Mouse (Mus musculus): ENCODE data around the gene Erich4. TPM values are rescaled to one million over a fixed set of nuclear protein-coding genes. Genes with fewer than 3 reads are reported as not detected.

The Erich4 gene
- polyA plus RNA-seq, 1 experiment from 2014 or later, result 0.60 TPM

GRCm38 (mm10) chr7:25607196-25607595 lies 8.5 kb downstream of the Erich4 start:
- H3K4me3 ChIP-seq (replicated peaks), result no peak overlapping the region
- no peak overlapping the region for H3K4me2 ChIP-seq
- no peaks in the 10 kb centered on the region for H3K36me3 ChIP-seq (replicated peaks)
- H3K27me3 ChIP-seq, result no peaks in the 10 kb centered on the region
- 49% methylated on average over 2 of the region's 2 CpGs for WGBS (ENCODE audit: insufficient replicate concordance)
- no peak overlapping the region for H3K9ac ChIP-seq
- H3K4me1 ChIP-seq (replicated peaks), result no peaks in the 10 kb centered on the region
- H3K27ac ChIP-seq (replicated peaks), result no peak overlapping the region
- no peak for ATAC-seq (ENCODE audit: insufficient read depth)
- H3K9me3 ChIP-seq (replicated peaks), result no peaks in the 10 kb centered on the region

GRCm38 (mm10) chr7:25606625-25607063 lies 9.0 kb downstream of the Erich4 start:
- no peak overlapping the region for H3K4me2 ChIP-seq
- no peak for ATAC-seq (ENCODE audit: insufficient read depth)
- no peaks in the 10 kb centered on the region for H3K27me3 ChIP-seq
- H3K4me3 ChIP-seq (replicated peaks), result no peak overlapping the region
- 24% methylated on average over 4 of the region's 4 CpGs for WGBS (ENCODE audit: insufficient replicate concordance)
- no peaks in the 10 kb centered on the region for H3K9me3 ChIP-seq (replicated peaks)
- H3K4me1 ChIP-seq (replicated peaks), result no peaks in the 10 kb centered on the region
- H3K9ac ChIP-seq, result no peak overlapping the region
- H3K36me3 ChIP-seq (replicated peaks), result no peaks in the 10 kb centered on the region
- H3K27ac ChIP-seq (replicated peaks), result no peak overlapping the region

GRCm38 (mm10) chr7:25601346-25601745 lies 14.3 kb downstream of the Erich4 start:
- Histone ChIP-seq H3K36me3 (replicated peaks) (no peaks in the 10 kb centered on the region), H3K4me2 (no peak overlapping the region), H3K27ac (replicated peaks) (no peak overlapping the region), H3K4me1 (replicated peaks) (no peaks in the 10 kb centered on the region), H3K4me3 (replicated peaks) (no peak overlapping the region), H3K27me3 (no peaks in the 10 kb centered on the region), H3K9me3 (replicated peaks) (no peaks in the 10 kb centered on the region), H3K9ac (no peak overlapping the region)
- ATAC-seq (ENCODE audit: insufficient read depth), result no peak
- 77% methylated on average over 16 of the region's 16 CpGs for WGBS (ENCODE audit: insufficient replicate concordance)

- 72% methylated on average over 11 of the region's 11 CpGs for WGBS (ENCODE audit: insufficient replicate concordance)
- no peak overlapping the region for H3K4me2 ChIP-seq
- H3K9me3 ChIP-seq (replicated peaks), result no peaks in the 10 kb centered on the region
- ATAC-seq (ENCODE audit: insufficient read depth), result no peak
- no peak overlapping the region for H3K9ac ChIP-seq
- H3K27ac ChIP-seq (replicated peaks), result no peak overlapping the region
- H3K4me3 ChIP-seq (replicated peaks), result no peak overlapping the region
- H3K36me3 ChIP-seq (replicated peaks), result no peaks in the 10 kb centered on the region
- H3K4me1 ChIP-seq (replicated peaks), result no peaks in the 10 kb centered on the region
- H3K27me3 ChIP-seq, result no peaks in the 10 kb centered on the region
Observed at GRCm38 (mm10) chr7:25600666-25601065, 15.0 kb downstream of the Erich4 start.

- 11% methylated on average over 10 of the region's 10 CpGs for WGBS (ENCODE audit: insufficient replicate concordance)
- Histone ChIP-seq H3K9me3 (replicated peaks) (no peaks in the 10 kb centered on the region), H3K4me2 (no peak overlapping the region), H3K27ac (replicated peaks) (no peak overlapping the region), H3K4me1 (replicated peaks) (no peaks in the 10 kb centered on the region), H3K27me3 (no peaks in the 10 kb centered on the region), H3K4me3 (replicated peaks) (no peak overlapping the region), H3K9ac (no peak overlapping the region), H3K36me3 (replicated peaks) (no peaks in the 10 kb centered on the region)
- no peak for ATAC-seq (ENCODE audit: insufficient read depth)
Observed at GRCm38 (mm10) chr7:25599663-25600062, 16.0 kb downstream of the Erich4 start.

- no peak overlapping the region for H3K4me3 ChIP-seq (replicated peaks)
- no peaks in the 10 kb centered on the region for H3K27me3 ChIP-seq
- H3K27ac ChIP-seq (replicated peaks), result no peak overlapping the region
- no peaks in the 10 kb centered on the region for H3K4me1 ChIP-seq (replicated peaks)
- WGBS (ENCODE audit: insufficient replicate concordance), result 35% methylated on average over 3 of the region's 3 CpGs
- no peaks in the 10 kb centered on the region for H3K36me3 ChIP-seq (replicated peaks)
- H3K9me3 ChIP-seq (replicated peaks), result no peaks in the 10 kb centered on the region
- no peak overlapping the region for H3K4me2 ChIP-seq
- H3K9ac ChIP-seq, result no peak overlapping the region
- no peak for ATAC-seq (ENCODE audit: insufficient read depth)
Observed at GRCm38 (mm10) chr7:25593859-25594258, 21.8 kb downstream of the Erich4 start.

- no peaks in the 10 kb centered on the region for H3K9me3 ChIP-seq (replicated peaks)
- no peaks in the 10 kb centered on the region for H3K27me3 ChIP-seq
- no peak overlapping the region for H3K4me2 ChIP-seq
- H3K36me3 ChIP-seq (replicated peaks), result no peaks in the 10 kb centered on the region
- no peak overlapping the region for H3K4me3 ChIP-seq (replicated peaks)
- no peak overlapping the region for H3K9ac ChIP-seq
- ATAC-seq (ENCODE audit: insufficient read depth), result no peak
- 54% methylated on average over 2 of the region's 2 CpGs for WGBS (ENCODE audit: insufficient replicate concordance)
- no peak overlapping the region for H3K27ac ChIP-seq (replicated peaks)
- no peaks in the 10 kb centered on the region for H3K4me1 ChIP-seq (replicated peaks)
Observed at GRCm38 (mm10) chr7:25591226-25591625, 24.5 kb downstream of the Erich4 start.

GRCm38 (mm10) chr7:25585351-25586204 lies 30.1 kb downstream of the Erich4 start:
- H3K4me2 ChIP-seq, result no peak overlapping the region
- no peak overlapping the region for H3K27ac ChIP-seq (replicated peaks)
- no peak overlapping the region for H3K9ac ChIP-seq
- no peak overlapping the region for H3K4me3 ChIP-seq (replicated peaks)
- H3K27me3 ChIP-seq, result no peaks in the 10 kb centered on the region
- ATAC-seq (ENCODE audit: insufficient read depth), result no peak
- no peaks in the 10 kb centered on the region for H3K36me3 ChIP-seq (replicated peaks)
- H3K9me3 ChIP-seq (replicated peaks), result no peaks in the 10 kb centered on the region
- 62% methylated on average over 9 of the region's 9 CpGs for WGBS (ENCODE audit: insufficient replicate concordance)
- no peaks in the 10 kb centered on the region for H3K4me1 ChIP-seq (replicated peaks)

- WGBS (ENCODE audit: insufficient replicate concordance), result 62% methylated on average over 5 of the region's 5 CpGs
- ATAC-seq (ENCODE audit: insufficient read depth), result no peak
- H3K4me2 ChIP-seq, result no peak overlapping the region
- no peak overlapping the region for H3K27ac ChIP-seq (replicated peaks)
- no peak overlapping the region for H3K4me3 ChIP-seq (replicated peaks)
- H3K27me3 ChIP-seq, result no peaks in the 10 kb centered on the region
- H3K9ac ChIP-seq, result no peak overlapping the region
- H3K9me3 ChIP-seq (replicated peaks), result no peaks in the 10 kb centered on the region
- no peaks in the 10 kb centered on the region for H3K36me3 ChIP-seq (replicated peaks)
- no peaks in the 10 kb centered on the region for H3K4me1 ChIP-seq (replicated peaks)
Observed at GRCm38 (mm10) chr7:25584651-25585050, 31.0 kb downstream of the Erich4 start.

GRCm38 (mm10) chr7:25582301-25582810 lies 33.3 kb downstream of the Erich4 start:
- H3K27ac ChIP-seq (replicated peaks), result no peak overlapping the region
- H3K9me3 ChIP-seq (replicated peaks), result no peaks in the 10 kb centered on the region
- no peaks in the 10 kb centered on the region for H3K36me3 ChIP-seq (replicated peaks)
- no peak overlapping the region for H3K9ac ChIP-seq
- no peaks in the 10 kb centered on the region for H3K4me1 ChIP-seq (replicated peaks)
- H3K27me3 ChIP-seq, result no peaks in the 10 kb centered on the region
- no peak overlapping the region for H3K4me3 ChIP-seq (replicated peaks)
- no peak overlapping the region for H3K4me2 ChIP-seq
- 62% methylated on average over 15 of the region's 15 CpGs for WGBS (ENCODE audit: insufficient replicate concordance)
- ATAC-seq (ENCODE audit: insufficient read depth), result no peak

GRCm38 (mm10) chr7:25579441-25579840 lies 36.3 kb downstream of the Erich4 start:
- WGBS (ENCODE audit: insufficient replicate concordance), result 46% methylated on average over 10 of the region's 10 CpGs
- Histone ChIP-seq H3K4me2 (no peak overlapping the region), H3K36me3 (replicated peaks) (no peaks in the 10 kb centered on the region), H3K4me1 (replicated peaks) (peaks cover 8% of the 10 kb centered on the region), H3K27ac (replicated peaks) (no peak overlapping the region), H3K9ac (no peak overlapping the region), H3K9me3 (replicated peaks) (no peaks in the 10 kb centered on the region), H3K4me3 (replicated peaks) (no peak overlapping the region), H3K27me3 (no peaks in the 10 kb centered on the region)
- ATAC-seq (ENCODE audit: insufficient read depth), result no peak

Measured in liver, embryonic 15.5 days (tissue).